Mouse (Mus musculus) inflammation-experienced regulatory T-cells (primary cell): Measurements from ENCODE around the gene Fam184a. TPM values are rescaled to one million over a fixed set of nuclear protein-coding genes. Genes with fewer than 3 reads are reported as not detected.

Experiments
- polyA plus RNA-seq, 2 experiments: library from polyadenylated mRNA; unstranded; fragments of 100-300 nt; shearing (Covaris generic); gene quantifications; one replicate each; pipeline ENCODE4 v1.2.1; 2017

Fam184a gene
- polyA plus RNA-seq, result under 1 TPM; 0.14 to 0.92 TPM

DNA sequence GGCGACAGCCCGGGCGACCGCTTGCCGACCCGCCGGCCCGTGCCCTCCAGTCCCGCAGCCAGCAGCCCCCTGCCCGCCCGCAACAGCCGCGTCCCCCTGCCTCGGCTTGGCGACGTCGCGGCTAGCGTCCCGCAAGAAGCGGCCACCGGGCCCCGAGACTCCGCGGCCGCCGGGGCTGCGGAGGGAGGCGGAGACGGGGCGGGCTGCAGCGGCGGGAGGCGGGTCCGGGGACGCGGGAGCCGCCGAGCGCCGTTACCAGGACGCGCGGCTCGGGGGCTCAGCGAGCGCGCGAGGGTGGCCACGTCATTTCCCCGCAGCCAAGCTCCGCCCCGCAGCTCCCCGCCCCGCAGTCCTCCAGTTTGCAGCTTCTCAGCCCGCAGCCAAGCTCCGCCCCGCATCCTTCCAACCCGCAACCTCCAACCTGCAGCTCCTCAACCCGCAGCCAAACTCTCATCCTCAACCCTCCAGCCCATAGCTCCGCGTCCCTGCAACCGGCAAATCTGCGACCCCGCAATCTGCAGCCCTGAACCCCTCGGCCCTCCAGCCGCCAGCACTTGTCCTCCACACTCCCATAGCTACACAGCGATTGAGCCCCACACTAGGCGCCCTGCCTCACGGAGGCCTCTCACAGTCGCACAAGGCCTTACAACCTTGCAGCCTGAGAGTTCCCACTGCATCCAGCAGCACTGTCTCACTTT is at the start of gene Fam184a:
TSS of gene Fam184a (minus strand) at position 169 of the 698 bp plus-strand sequence.

GRCm38 (mm10) chr10:53630339-53630738 is 120.6 kb downstream of the Fam184a start, which contains the start of gene Mcm9:
TSS of gene Mcm9 (minus strand) at chr10:53630439.

GRCm38 (mm10) chr10:53596677-53597120 is 154.2 kb downstream of the Fam184a start, which contains the start of gene Asf1a:
TSS of gene Asf1a (plus strand) at chr10:53596757.

Other genes with a start within 250 kb of the Fam184a start
- 10 to 100 TPM; 72.8 to 94.7 TPM for gene Asf1a, start 154.4 kb downstream of the Fam184a start, polyA plus RNA-seq
- 10 to 100 TPM; 15.3 to 17.5 TPM for gene Mcm9, start 120.7 kb downstream of the Fam184a start, polyA plus RNA-seq